Mouse (Mus musculus): ENCODE data around the gene Carm1.
"Not testable (repeated sequence)": the region's sequence is repeated elsewhere in the genome, so short reads cannot be mapped to it uniquely, and the experiment has no call there.

DNA sequence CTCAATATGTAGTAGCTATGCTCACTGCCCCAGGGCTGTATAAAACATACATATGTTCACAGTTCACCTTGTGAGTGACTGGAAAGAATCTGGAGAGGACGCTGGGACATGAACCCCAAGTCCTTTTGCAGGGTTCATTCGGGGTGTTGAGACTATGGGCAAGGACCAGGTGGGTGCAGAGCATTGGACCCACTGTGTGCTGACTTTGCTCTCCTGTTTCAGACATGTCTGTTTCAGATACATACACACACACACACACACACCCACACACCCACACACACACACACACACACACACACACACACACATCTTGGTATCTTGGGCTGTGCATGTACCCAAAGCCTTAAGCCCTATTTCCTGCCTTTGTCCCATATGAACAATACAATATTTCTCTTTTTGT is 4.7 kb upstream of the Carm1 start:
- TF ChIP-seq NELFE (IDR thresholded peaks at IDR 0.05; ENCODE audit: low read depth, low read length); CTCF (conservative IDR thresholded peaks at IDR 0.05 in 1 of 2, IDR thresholded peaks at IDR 0.05 in 1 of 2; ENCODE audit: low read depth in 2 of 2, low read length in 2 of 2); POLR2AphosphoS2 (IDR thresholded peaks at IDR 0.05; ENCODE audit: low read depth, low read length); JUN (IDR thresholded peaks at IDR 0.05; ENCODE audit: insufficient read depth, low read depth, low read length); ZC3H11A (IDR thresholded peaks at IDR 0.05; ENCODE audit: low read depth, low read length); EP300 (IDR thresholded peaks at IDR 0.05; ENCODE audit: low read length); RCOR1 (conservative IDR thresholded peaks at IDR 0.05; ENCODE audit: low read depth, low read length): not testable (repeated sequence)
